Mouse (Mus musculus) heart, embryonic 11.5 days (tissue): ENCODE data around the gene Crbn. TPM values are rescaled to one million over a fixed set of nuclear protein-coding genes. Genes with fewer than 3 reads are reported as not detected.

Source experiments
- ATAC-seq: fragments of 200-750 bp; cut with Nextera tagmentation; replicated peaks from 2 replicates; pipeline ENCODE4 v1.8.0; 2017; ENCODE audit warnings: moderate library complexity; ENCODE audit not compliant: insufficient number of reproducible peaks, low FRiP score, low TSS enrichment
- H3K27ac ChIP-seq: fragments of 300-500 bp; sonication (generic); 2 replicates; pipeline ENCODE4 v1.5.1; 2014; ENCODE audit warnings: mild to moderate bottlenecking, low read depth, low read length
- H3K27me3 ChIP-seq: fragments of 300-500 bp; sonication (generic); 2 replicates; pipeline ENCODE4 v1.6.1; 2014; ENCODE audit warnings: mild to moderate bottlenecking, low read length, mixed read lengths; ENCODE audit not compliant: control insufficient read depth, insufficient read depth
- H3K36me3 ChIP-seq: fragments of 300-500 bp; sonication (generic); 2 replicates; pipeline ENCODE4 v1.6.1; 2014; ENCODE audit warnings: mild to moderate bottlenecking, low read length, moderate library complexity, mixed read lengths; ENCODE audit not compliant: control insufficient read depth, insufficient read depth
- H3K4me1 ChIP-seq: fragments of 300-500 bp; sonication (generic); 2 replicates; pipeline ENCODE4 v1.6.1; 2014; ENCODE audit warnings: low read length; ENCODE audit not compliant: control insufficient read depth, insufficient read depth
- H3K4me2 ChIP-seq: fragments of 300-500 bp; sonication (generic); 2 replicates; pipeline ENCODE4 v1.6.1; 2014; ENCODE audit warnings: mild to moderate bottlenecking, moderate library complexity
- H3K4me3 ChIP-seq: fragments of 300-500 bp; sonication (generic); 2 replicates; pipeline ENCODE4 v1.5.1; 2014; ENCODE audit warnings: low read depth, low read length
- H3K9ac ChIP-seq: fragments of 300-500 bp; sonication (generic); 2 replicates; pipeline ENCODE4 v1.6.1; 2014; ENCODE audit warnings: mild to moderate bottlenecking, low read depth, low read length, moderate library complexity
- H3K9me3 ChIP-seq: fragments of 300-500 bp; sonication (generic); replicated peaks from 2 replicates; pipeline ENCODE4 v1.6.1; 2016; ENCODE audit warnings: low read length; ENCODE audit not compliant: control insufficient read depth
- WGBS: fragments of 180-500 bp; shearing (Covaris S2); extraction: QIAGEN DNeasy Blood & Tissue Kit; methylation state at CpG from one replicate; pipeline ENCODE4 v1.1.7; 2014; ENCODE audit not compliant: insufficient replicate concordance; 5-methylcytosine and 5-hydroxymethylcytosine counted together
- polyA plus RNA-seq: library from polyadenylated mRNA; unstranded; fragments of >200 nt; fragmentation: Nextera tagmentation; extraction: Ambion mirVana; gene quantifications from 2 replicates; pipeline ENCODE4 v1.2.1, GENCODE M21; 2014

Crbn gene
- 31.1 and 38.4 TPM in 2 replicates for polyA plus RNA-seq

DNA sequence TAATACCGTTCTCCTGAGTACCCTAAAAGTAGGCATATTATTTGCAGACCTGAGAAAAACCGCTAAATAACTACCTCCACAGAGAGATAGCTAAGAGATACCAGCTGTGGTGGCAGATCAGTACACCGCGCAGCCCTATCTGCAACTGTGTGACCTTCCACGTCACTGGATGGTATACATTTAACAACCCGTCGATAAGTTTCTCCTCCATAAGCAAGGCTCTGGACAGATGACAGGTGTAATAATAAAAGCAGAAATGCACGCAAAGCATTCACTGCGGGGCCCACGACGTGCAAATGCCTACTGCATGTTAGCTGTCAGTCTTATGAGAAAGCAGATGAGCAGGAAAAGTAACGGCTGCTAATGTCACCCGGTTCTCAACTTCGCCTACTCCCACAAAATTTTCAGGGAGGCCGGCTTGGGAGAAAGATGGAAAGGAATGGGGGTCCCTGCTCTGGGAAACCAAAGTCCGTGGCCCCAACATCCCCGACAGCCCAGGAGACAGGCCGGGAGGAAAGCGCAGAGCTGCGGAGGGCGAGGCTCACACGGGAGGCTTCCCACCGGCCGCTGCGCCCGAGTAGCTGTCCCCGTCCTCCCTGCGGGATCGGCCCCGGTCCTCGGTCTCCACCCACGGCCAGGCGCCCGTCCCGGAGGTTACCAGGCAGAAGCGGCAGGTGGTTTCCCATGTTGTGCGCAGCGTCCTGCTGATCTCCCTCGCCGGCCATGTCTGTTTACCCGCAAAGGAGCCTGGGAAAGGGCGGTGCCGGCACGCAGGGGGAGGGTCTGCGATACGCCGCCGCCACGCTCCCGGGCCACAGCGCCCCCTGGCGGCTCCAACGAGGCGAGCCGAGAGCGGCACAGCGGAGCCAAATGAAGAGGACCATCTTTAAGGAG lies at the start of gene Crbn:
Gene Crbn (minus strand): TSS at position 745 of the 894 bp plus-strand sequence.
- peak; percentile 92 for ATAC-seq
- H3K36me3 ChIP-seq: no peaks in the 10 kb centered on the region
- H3K27me3 ChIP-seq: no peaks in the 10 kb centered on the region
- H3K4me2 ChIP-seq: peak within 1 kb of the TSS; percentile 94
- no peak within 1 kb of the TSS for H3K27ac ChIP-seq
- 2% methylated on average over 54 of the region's 57 CpGs for WGBS
- no peaks in the 10 kb centered on the region for H3K9me3 ChIP-seq
- peaks cover 7% of the 10 kb centered on the region for H3K4me1 ChIP-seq
- H3K4me3 ChIP-seq: peak within 1 kb of the TSS; percentile 84
- H3K9ac ChIP-seq: peak within 1 kb of the TSS; percentile 86

DNA sequence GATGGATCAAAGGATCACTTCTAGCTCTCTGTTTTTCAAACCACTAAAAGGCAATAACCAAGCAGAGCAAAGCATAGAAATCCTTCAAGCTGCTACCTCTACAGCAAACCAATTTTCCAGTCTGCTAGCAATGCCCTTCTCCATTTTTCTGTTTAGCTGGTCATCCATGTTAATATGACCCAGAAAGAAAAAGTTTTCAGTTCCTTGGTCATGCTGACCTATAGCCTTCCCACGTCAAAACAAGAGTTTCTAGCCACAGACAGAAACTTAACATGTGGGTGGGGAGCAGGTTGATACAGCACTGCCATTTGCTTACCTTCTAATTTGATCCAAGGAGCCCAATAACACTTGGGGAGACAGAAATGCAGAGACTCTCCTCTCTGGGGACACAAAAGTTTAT lies 40.3 kb upstream of the Crbn start:
- H3K36me3 ChIP-seq: no peaks in the 10 kb centered on the region
- 53% methylated on average over 1 of the region's 1 CpGs for WGBS

DNA sequence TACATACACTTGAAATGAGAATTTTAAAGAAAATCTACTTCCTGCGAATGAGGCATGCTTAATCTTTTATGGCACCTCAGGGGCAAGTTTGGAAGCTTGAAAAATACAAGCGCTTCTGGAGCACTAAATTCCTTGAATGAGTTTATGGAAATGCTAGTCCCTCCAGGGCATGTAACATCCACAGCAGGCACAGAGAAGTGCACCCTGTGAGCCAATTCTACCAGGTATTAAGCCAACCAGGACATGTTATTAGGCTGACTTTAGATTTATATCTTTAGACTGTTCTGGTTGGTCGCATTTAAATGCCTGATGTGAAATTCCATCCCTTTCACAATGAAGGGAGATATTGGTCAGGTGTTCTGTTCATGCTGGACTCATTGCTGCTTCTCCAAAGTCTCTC lies 38.2 kb upstream of the Crbn start:
- Histone ChIP-seq H3K27ac (no peak overlapping the region), H3K9ac (no peak overlapping the region), H3K9me3 (no peaks in the 10 kb centered on the region), H3K27me3 (no peaks in the 10 kb centered on the region), H3K36me3 (no peaks in the 10 kb centered on the region), H3K4me2 (no peak overlapping the region), H3K4me3 (no peak overlapping the region), H3K4me1 (no peaks in the 10 kb centered on the region)
- ATAC-seq: no peak
- 78% methylated on average over 3 of the region's 3 CpGs for WGBS

More for the DNA sequence above, 40.3 kb upstream of the Crbn start:
- no peak overlapping the region for H3K4me3 ChIP-seq
- no peak overlapping the region for H3K4me2 ChIP-seq
- H3K4me1 ChIP-seq: no peaks in the 10 kb centered on the region
- no peaks in the 10 kb centered on the region for H3K27me3 ChIP-seq
- no peak overlapping the region for H3K27ac ChIP-seq
- no peaks in the 10 kb centered on the region for H3K9me3 ChIP-seq
- no peak for ATAC-seq
- H3K9ac ChIP-seq: no peak overlapping the region

DNA sequence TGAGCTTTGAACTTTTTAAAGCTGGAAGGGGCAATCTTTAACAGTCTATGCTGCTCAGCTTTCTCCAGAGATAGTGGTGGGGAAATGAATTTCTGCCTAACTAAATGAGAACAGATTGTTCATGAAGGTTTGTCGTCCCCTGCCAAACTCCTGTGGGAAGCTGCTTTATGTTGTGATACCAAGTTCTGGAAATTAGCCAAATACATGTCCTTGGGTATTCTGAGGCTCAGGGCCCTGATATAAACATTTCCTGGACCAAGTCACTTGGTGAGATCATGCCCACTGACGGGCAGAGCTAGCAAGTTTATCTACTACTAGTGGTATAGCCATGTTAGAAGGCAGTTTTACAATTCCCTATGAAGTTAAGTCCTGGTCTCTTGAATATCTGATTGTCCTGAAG lies 35.4 kb upstream of the Crbn start:
- WGBS: 55% methylated on average over 2 of the region's 2 CpGs
- Histone ChIP-seq H3K4me2 (no peak overlapping the region), H3K9me3 (no peaks in the 10 kb centered on the region), H3K36me3 (no peaks in the 10 kb centered on the region), H3K27ac (no peak overlapping the region), H3K9ac (no peak overlapping the region), H3K27me3 (no peaks in the 10 kb centered on the region), H3K4me1 (no peaks in the 10 kb centered on the region), H3K4me3 (no peak overlapping the region)
- no peak for ATAC-seq

DNA sequence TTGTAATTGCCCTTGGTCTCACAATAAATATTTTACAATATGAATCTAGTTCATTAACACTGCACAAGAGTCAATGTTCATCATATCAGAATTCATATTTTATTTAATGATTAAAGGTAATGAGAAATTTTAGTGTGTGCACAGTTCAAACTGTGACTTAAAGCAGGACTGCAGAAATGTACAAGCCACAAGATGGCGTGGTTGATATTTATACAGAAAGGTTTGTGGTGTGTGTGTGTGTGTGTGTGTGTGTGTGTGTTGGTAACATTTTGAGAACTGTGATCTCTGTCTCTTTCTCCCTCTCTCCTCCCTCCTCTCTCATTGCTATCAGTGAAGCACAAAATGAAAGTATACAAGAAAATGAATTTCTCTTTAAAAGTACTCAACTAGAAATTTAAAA lies 22.5 kb upstream of the Crbn start:
- Histone ChIP-seq H3K27me3 (no peaks in the 10 kb centered on the region), H3K9me3 (no peaks in the 10 kb centered on the region), H3K36me3 (no peaks in the 10 kb centered on the region), H3K9ac (no peak overlapping the region), H3K27ac (no peak overlapping the region), H3K4me3 (no peak overlapping the region), H3K4me2 (no peak overlapping the region), H3K4me1 (no peaks in the 10 kb centered on the region)
- ATAC-seq: no peak
- WGBS: 53% methylated on average over 1 of the region's 1 CpGs

DNA sequence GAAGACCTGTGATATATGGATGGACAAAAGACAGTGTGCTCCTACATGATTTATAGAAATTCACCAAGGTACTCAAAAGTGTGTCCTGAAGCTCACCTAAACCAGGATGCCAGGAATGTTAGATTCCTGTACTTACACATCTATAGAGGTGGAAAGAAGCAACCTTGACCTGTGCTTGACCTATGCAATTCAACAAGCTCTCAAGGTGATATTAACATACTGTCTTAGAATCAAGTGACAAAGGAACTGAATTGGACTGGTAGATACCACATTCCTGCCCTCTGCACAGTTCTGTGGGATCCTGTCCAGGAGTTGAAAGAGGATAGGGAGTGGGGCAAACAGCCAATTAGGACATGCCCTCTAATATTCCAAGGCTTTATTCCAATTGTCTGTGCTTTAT lies 20.7 kb upstream of the Crbn start:
- no peaks in the 10 kb centered on the region for H3K27me3 ChIP-seq
- ATAC-seq: no peak
- no peak overlapping the region for H3K4me2 ChIP-seq
- H3K9ac ChIP-seq: no peak overlapping the region
- H3K4me3 ChIP-seq: no peak overlapping the region
- no peak overlapping the region for H3K27ac ChIP-seq
- H3K36me3 ChIP-seq: no peaks in the 10 kb centered on the region
- no peaks in the 10 kb centered on the region for H3K9me3 ChIP-seq
- H3K4me1 ChIP-seq: no peaks in the 10 kb centered on the region

DNA sequence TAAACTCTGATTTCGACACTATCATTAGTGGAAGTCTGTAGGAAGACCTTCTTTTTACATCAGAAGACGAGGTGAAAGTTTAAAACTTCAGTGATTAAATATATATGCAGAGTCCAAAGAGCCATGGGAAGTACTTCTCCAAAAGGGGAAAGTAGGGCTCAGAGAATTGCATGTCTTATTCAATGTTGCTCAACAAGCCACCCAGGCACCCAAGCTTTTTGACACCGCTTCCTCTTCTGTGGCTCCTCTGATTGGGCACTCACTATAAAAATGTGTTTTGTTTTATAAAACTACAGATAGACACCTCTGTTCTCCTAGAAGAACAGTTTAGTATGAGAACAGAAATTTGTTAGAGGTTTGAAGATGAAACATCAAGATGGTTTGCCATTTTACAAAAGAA lies 20.0 kb upstream of the Crbn start:
- H3K9me3 ChIP-seq: no peaks in the 10 kb centered on the region
- no peaks in the 10 kb centered on the region for H3K27me3 ChIP-seq
- whole genome bisulfite sequencing: 63% methylated on average over 3 of the region's 3 CpGs
- H3K4me3 ChIP-seq: no peak overlapping the region
- ATAC-seq: no peak
- H3K27ac ChIP-seq: no peak overlapping the region
- no peaks in the 10 kb centered on the region for H3K4me1 ChIP-seq
- H3K9ac ChIP-seq: no peak overlapping the region
- no peak overlapping the region for H3K4me2 ChIP-seq
- H3K36me3 ChIP-seq: no peaks in the 10 kb centered on the region

DNA sequence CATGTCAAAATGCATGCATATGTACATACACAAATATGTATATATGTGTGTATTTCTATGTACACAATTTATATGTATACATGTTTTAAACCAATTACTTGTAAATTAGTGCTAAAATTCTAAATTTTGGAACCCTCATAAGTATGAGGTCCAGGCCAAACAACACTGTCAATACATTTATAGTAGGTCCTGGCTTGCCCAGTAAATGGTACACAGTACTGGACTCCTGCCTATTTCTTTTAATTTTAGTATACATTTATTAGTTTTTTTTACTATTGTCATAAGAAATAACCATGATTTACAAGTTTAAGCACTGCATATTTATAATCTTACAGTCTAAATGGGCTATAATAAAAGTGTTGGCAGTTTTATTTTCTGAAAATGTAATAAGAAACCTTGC lies 19.4 kb upstream of the Crbn start:
- Histone ChIP-seq H3K36me3 (no peaks in the 10 kb centered on the region), H3K9me3 (no peaks in the 10 kb centered on the region), H3K4me3 (no peak overlapping the region), H3K27ac (no peak overlapping the region), H3K27me3 (no peaks in the 10 kb centered on the region), H3K4me2 (no peak overlapping the region), H3K4me1 (no peaks in the 10 kb centered on the region), H3K9ac (no peak overlapping the region)
- no peak for ATAC-seq

DNA sequence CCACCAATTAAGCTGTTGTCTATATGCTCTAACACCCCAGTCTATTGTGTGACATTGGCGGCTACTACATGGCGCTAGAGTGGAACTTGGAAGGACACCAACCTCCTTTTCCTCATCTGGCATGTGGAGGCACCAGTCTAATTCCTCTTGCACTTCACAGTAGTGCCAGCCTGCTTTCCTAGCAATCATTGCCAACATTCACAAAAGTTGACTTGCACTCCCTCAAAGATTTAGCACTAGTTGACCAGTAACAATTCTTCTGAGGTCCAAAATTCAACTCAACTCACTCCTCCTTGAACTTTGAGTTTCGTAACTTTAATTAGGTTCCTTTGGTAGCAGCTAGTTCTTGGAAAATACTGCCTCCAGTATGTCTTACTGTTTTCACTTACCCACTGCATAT lies 10.8 kb upstream of the Crbn start:
- Histone ChIP-seq H3K36me3 (no peaks in the 10 kb centered on the region), H3K9ac (no peak overlapping the region), H3K27ac (no peak overlapping the region), H3K9me3 (no peaks in the 10 kb centered on the region), H3K4me3 (no peak overlapping the region), H3K27me3 (no peaks in the 10 kb centered on the region), H3K4me2 (no peak overlapping the region), H3K4me1 (no peaks in the 10 kb centered on the region)
- ATAC-seq: no peak
- 74% methylated on average over 3 of the region's 3 CpGs for WGBS
